Mouse (Mus musculus): ENCODE measurements around the gene Glp2r. TPM values are rescaled to one million over a fixed set of nuclear protein-coding genes. Genes with fewer than 3 reads are reported as not detected.

The Glp2r gene
- polyA plus RNA-seq, 1 experiment from 2014 or later, result not detected

DNA sequence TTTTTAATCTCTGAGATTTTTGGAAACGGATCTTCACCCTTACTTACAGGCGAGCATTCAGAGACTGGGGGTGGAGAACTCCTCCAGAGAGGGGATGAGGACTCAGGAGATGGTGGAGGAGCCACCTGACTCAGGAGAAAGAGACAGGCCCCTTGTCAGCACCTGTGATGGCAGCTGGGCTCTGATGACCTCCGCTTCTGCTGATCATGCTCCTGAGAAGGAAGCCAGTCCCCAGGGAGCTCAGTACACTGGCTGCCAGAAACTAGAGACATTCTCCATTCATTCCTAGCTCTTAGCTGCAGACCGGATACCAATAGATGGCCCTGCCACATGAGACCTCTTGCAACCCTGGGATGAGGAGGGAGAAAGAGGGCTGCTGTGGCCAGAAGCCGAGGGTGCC lies 128.1 kb downstream of the Glp2r start:
- no peak overlapping the region for H3K4me3 ChIP-seq
- H3K9me3 ChIP-seq (replicated peaks), result no peaks in the 10 kb centered on the region
- H3K9ac ChIP-seq, result no peak overlapping the region
- no peak overlapping the region for H3K4me2 ChIP-seq
- no peak for ATAC-seq
- H3K27ac ChIP-seq, result no peak overlapping the region
- no peaks in the 10 kb centered on the region for H3K27me3 ChIP-seq
- H3K36me3 ChIP-seq (ENCODE audit: poor library complexity, severe bottlenecking), result no peaks in the 10 kb centered on the region
- no peaks in the 10 kb centered on the region for H3K4me1 ChIP-seq
- WGBS, result 80% methylated on average over 5 of the region's 5 CpGs

DNA sequence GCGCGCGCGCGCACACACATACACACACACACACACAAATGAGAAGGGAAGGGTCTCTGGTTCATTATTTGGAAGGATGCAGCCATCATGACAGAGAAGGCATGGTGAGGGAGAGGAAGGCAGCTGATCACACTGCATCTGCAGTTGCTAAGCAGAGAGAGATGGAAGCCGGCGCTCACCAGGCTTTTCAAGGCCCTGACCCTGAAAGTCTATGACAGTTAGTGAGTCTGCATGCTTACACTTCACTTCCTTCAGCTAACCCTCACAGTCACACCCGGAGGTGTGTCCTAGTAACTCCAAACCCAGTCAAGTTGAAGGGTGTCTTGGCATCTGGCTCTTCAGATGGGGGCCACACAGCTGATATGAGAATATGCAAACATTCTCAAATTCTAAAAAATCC lies 128.5 kb downstream of the Glp2r start:
- Histone ChIP-seq H3K9ac (no peak overlapping the region), H3K9me3 (replicated peaks) (no peaks in the 10 kb centered on the region), H3K4me2 (no peak overlapping the region), H3K4me3 (no peak overlapping the region), H3K36me3 (ENCODE audit: poor library complexity, severe bottlenecking) (no peaks in the 10 kb centered on the region), H3K27ac (no peak overlapping the region), H3K27me3 (no peaks in the 10 kb centered on the region), H3K4me1 (no peaks in the 10 kb centered on the region)
- 95% methylated on average over 8 of the region's 8 CpGs for WGBS
- ATAC-seq, result no peak

DNA sequence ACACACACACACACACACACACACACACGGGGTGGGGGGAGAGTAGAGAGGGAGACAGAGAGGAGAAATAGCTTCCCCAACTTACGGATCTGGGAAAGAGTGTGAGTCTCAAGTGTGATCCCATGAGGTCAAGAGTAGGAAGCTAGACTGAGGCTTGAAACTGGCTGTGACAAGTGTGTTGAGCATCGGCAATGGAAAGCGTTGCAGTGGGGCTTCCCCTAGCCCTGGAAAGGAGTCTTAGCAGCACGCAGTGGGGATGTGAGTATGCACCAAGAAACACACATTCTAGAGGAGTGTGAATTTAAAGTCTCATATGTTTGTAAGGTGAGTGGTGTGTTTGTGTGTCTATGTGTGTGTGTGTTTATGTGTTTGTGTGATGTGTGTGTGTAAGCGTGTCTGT lies 130.7 kb downstream of the Glp2r start:
- WGBS, result 92% methylated on average over 6 of the region's 6 CpGs
- Histone ChIP-seq H3K9ac (no peak overlapping the region), H3K4me3 (no peak overlapping the region), H3K36me3 (ENCODE audit: poor library complexity, severe bottlenecking) (no peaks in the 10 kb centered on the region), H3K4me1 (no peaks in the 10 kb centered on the region), H3K4me2 (no peak overlapping the region), H3K27ac (no peak overlapping the region), H3K9me3 (replicated peaks) (no peaks in the 10 kb centered on the region), H3K27me3 (no peaks in the 10 kb centered on the region)
- no peak for ATAC-seq

DNA sequence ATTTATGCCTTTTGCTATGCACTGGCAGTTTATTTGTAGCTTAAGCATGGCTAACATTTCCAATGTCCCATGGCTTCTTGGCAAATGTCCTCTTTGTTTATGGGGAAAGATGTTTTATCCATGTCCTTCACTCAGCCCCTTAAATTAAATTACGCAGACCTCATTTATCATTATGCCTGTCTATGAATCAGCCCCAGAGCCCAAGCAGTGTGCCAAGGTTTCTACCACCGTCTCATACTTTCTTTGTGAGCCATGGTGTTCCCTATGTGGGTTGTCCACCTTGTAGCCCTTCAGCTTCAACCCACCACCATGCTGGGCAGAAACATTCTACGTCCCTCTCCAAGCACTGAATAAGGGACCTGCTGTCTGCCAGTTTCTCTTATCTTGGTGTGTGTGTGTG lies 132.6 kb downstream of the Glp2r start:
- Histone ChIP-seq H3K9me3 (replicated peaks) (no peaks in the 10 kb centered on the region), H3K36me3 (ENCODE audit: poor library complexity, severe bottlenecking) (no peaks in the 10 kb centered on the region), H3K27me3 (no peaks in the 10 kb centered on the region), H3K4me1 (no peaks in the 10 kb centered on the region), H3K9ac (no peak overlapping the region), H3K4me2 (no peak overlapping the region), H3K27ac (no peak overlapping the region), H3K4me3 (no peak overlapping the region)
- no peak for ATAC-seq
- WGBS, result 86% methylated on average over 3 of the region's 3 CpGs

DNA sequence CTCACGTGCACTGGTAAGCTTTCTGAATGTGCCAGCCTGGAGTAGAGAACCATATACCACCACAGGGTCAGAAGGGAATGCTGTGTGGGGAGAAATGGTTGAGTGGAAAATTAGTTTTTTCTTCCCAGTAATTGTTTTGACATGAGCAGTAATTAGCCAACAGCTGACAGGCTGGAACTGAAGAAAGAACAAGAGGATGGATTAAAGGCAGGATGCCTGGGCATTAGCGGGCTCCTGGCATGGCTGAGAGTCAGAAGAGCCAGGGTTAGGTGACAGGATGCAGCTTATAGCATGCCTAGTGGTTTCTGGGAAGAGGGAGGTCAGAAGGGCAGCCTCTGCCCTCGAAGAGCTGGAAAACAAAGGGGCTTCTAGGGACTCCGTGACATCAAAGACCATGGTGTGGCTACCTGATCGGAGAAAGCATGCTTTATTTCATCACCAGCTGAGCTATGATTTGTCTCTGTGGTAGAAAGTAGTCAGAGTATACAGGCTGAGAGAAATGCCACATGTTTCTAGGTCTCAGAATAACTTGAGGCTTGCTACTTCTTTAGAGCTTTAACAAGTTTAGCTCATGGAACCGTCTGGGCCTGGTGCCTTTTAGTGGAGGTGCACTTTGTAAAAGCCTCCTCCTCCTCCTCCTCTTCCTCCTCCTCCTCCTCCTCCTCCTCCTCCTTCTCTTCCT lies 133.9 kb downstream of the Glp2r start:
- H3K4me1 ChIP-seq, result no peaks in the 10 kb centered on the region
- no peak overlapping the region for H3K4me2 ChIP-seq
- no peak overlapping the region for H3K27ac ChIP-seq
- no peaks in the 10 kb centered on the region for H3K27me3 ChIP-seq
- ATAC-seq, result no peak
- WGBS, result 55% methylated on average over 6 of the region's 6 CpGs
- H3K4me3 ChIP-seq, result no peak overlapping the region
- no peaks in the 10 kb centered on the region for H3K9me3 ChIP-seq (replicated peaks)
- no peak overlapping the region for H3K9ac ChIP-seq
- no peaks in the 10 kb centered on the region for H3K36me3 ChIP-seq (ENCODE audit: poor library complexity, severe bottlenecking)

GRCm38 (mm10) chr11:67636201-67636600 lies 134.8 kb downstream of the Glp2r start:
- Histone ChIP-seq H3K27me3 (no peaks in the 10 kb centered on the region), H3K9me3 (replicated peaks) (no peaks in the 10 kb centered on the region), H3K4me1 (no peaks in the 10 kb centered on the region), H3K4me3 (no peak overlapping the region), H3K4me2 (no peak overlapping the region), H3K27ac (no peak overlapping the region), H3K36me3 (ENCODE audit: poor library complexity, severe bottlenecking) (no peaks in the 10 kb centered on the region), H3K9ac (no peak overlapping the region)
- 62% methylated on average over 4 of the region's 4 CpGs for WGBS
- no peak for ATAC-seq

- no peak overlapping the region for H3K27ac ChIP-seq
- H3K36me3 ChIP-seq (ENCODE audit: poor library complexity, severe bottlenecking), result no peaks in the 10 kb centered on the region
- no peaks in the 10 kb centered on the region for H3K27me3 ChIP-seq
- no peak overlapping the region for H3K9ac ChIP-seq
- ATAC-seq, result no peak
- WGBS, result 66% methylated on average over 3 of the region's 3 CpGs
- no peaks in the 10 kb centered on the region for H3K9me3 ChIP-seq (replicated peaks)
- H3K4me3 ChIP-seq, result no peak overlapping the region
- no peaks in the 10 kb centered on the region for H3K4me1 ChIP-seq
- H3K4me2 ChIP-seq, result no peak overlapping the region
Observed at GRCm38 (mm10) chr11:67633620-67634229, 137.2 kb downstream of the Glp2r start.

DNA sequence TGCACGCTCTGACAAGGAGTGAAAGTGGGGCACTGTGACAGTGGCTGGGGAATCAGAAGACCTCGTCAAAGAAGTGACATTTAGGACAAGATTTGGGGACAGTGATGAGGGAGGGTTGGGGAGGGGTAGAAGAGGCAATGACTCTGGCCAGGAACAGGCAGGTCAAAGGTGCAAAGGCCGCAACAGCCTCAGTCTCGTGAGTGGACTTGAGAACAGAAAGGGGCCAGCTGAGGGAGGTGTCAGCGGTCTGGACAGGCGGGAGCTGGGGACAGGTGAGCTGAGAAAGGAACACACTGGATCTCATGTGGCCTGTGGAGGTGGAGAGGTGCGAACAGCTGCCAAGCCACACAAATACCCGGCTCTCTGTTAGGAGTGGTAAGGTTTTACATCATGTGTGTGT lies 138.0 kb downstream of the Glp2r start:
- Histone ChIP-seq H3K9me3 (replicated peaks) (no peaks in the 10 kb centered on the region), H3K4me2 (no peak overlapping the region), H3K4me1 (no peaks in the 10 kb centered on the region), H3K27ac (no peak overlapping the region), H3K36me3 (ENCODE audit: poor library complexity, severe bottlenecking) (no peaks in the 10 kb centered on the region), H3K27me3 (no peaks in the 10 kb centered on the region), H3K4me3 (no peak overlapping the region), H3K9ac (no peak overlapping the region)
- WGBS, result 79% methylated on average over 8 of the region's 8 CpGs
- no peak for ATAC-seq

GRCm38 (mm10) chr11:67628522-67628921 lies 142.4 kb downstream of the Glp2r start:
- Histone ChIP-seq H3K4me2 (no peak overlapping the region), H3K27me3 (no peaks in the 10 kb centered on the region), H3K9me3 (replicated peaks) (no peaks in the 10 kb centered on the region), H3K36me3 (ENCODE audit: poor library complexity, severe bottlenecking) (no peaks in the 10 kb centered on the region), H3K9ac (no peak overlapping the region), H3K4me1 (no peaks in the 10 kb centered on the region), H3K27ac (no peak overlapping the region), H3K4me3 (no peak overlapping the region)
- 92% methylated on average over 2 of the region's 2 CpGs for whole genome bisulfite sequencing
- no peak for ATAC-seq

- no peak overlapping the region for H3K9ac ChIP-seq
- H3K4me1 ChIP-seq, result no peaks in the 10 kb centered on the region
- no peaks in the 10 kb centered on the region for H3K9me3 ChIP-seq (replicated peaks)
- no peak overlapping the region for H3K27ac ChIP-seq
- ATAC-seq, result no peak
- WGBS, result 92% methylated on average over 7 of the region's 7 CpGs
- no peaks in the 10 kb centered on the region for H3K27me3 ChIP-seq
- no peaks in the 10 kb centered on the region for H3K36me3 ChIP-seq (ENCODE audit: poor library complexity, severe bottlenecking)
- no peak overlapping the region for H3K4me2 ChIP-seq
- H3K4me3 ChIP-seq, result no peak overlapping the region
Observed at GRCm38 (mm10) chr11:67627179-67627578, 143.8 kb downstream of the Glp2r start.

DNA sequence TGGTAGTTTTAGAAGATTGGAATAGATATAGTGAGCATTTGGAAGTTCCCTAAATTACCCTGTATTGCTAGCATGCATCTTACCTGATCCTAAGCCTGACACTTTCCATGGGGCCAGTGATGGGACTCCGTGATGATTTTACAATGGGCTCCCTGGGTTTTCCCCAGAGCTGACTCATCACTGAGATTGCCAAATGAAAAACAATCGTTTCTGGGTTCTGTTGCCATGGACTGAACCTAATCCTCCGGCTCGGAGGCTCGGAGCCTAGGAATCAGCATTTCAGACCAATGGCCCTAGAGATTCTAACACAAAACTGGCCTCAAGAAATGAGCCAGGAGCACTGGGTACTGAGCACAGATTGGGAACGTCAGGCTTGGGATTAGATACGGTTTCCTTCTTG lies 148.6 kb downstream of the Glp2r start:
- no peak overlapping the region for H3K9ac ChIP-seq
- no peaks in the 10 kb centered on the region for H3K36me3 ChIP-seq (ENCODE audit: poor library complexity, severe bottlenecking)
- 79% methylated on average over 7 of the region's 7 CpGs for WGBS
- no peak overlapping the region for H3K4me2 ChIP-seq
- H3K4me3 ChIP-seq, result no peak overlapping the region
- no peaks in the 10 kb centered on the region for H3K27me3 ChIP-seq
- H3K9me3 ChIP-seq (replicated peaks), result no peaks in the 10 kb centered on the region
- ATAC-seq, result no peak
- no peak overlapping the region for H3K27ac ChIP-seq
- no peaks in the 10 kb centered on the region for H3K4me1 ChIP-seq

GRCm38 (mm10) chr11:67616557-67617239 lies 154.3 kb downstream of the Glp2r start:
- Histone ChIP-seq H3K4me2 (no peak overlapping the region), H3K9ac (no peak overlapping the region), H3K4me1 (0 out of 2 replicates have a peak, but pooled peaks cover 10% of the 10 kb centered on the region), H3K27me3 (no peaks in the 10 kb centered on the region), H3K36me3 (ENCODE audit: poor library complexity, severe bottlenecking) (no peaks in the 10 kb centered on the region), H3K9me3 (replicated peaks) (no peaks in the 10 kb centered on the region), H3K27ac (no peak overlapping the region), H3K4me3 (no peak overlapping the region)
- no peak for ATAC-seq
- 86% methylated on average over 13 of the region's 13 CpGs for WGBS

All from forebrain, embryonic 13.5 days (tissue).